Mouse (Mus musculus): ENCODE results near the gene Miga2. TPM values are rescaled to one million over a fixed set of nuclear protein-coding genes. Genes with fewer than 3 reads are reported as not detected.
"Not testable (repeated sequence)": the region's sequence is repeated elsewhere in the genome, so short reads cannot be mapped to it uniquely, and the experiment has no call there.

The Miga2 gene
- total RNA-seq, 4 experiments from 2014 or later = 106 to 121 (median 108) TPM

DNA sequence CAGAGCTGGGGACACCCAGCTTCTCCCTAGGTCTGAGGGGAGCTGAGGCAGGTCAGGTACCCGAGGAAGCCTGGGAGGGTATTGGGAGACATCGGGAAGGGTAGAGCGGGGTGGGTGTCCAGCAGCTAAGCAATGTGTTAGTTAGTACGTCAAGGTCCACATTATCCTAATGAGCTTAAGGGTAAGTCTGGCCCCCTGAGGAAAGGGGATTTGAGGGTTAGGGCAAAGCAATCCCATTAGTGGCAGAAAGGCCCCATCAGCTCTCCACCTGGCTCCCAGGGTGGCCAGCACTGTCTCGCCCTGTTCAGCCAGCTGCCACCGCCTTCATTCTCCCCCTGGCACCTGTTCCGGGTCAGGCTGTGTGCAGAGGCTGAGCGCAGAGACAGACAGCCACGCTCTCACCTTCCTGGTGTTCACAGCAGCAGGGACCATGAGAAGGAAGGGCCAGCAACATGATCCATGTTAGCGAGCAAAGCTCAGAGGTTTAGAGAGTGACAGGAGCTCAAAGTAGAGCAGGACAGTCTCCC lies 34.0 kb downstream of the Miga2 start:
- DNase-seq (ENCODE audit: low spot score in 2 of 2) = no peak

- no peak for DNase-seq (ENCODE audit: low spot score in 2 of 2)
Observed at GRCm38 (mm10) chr2:30399191-30400171, 35.4 kb downstream of the Miga2 start.

GRCm38 (mm10) chr2:30401581-30401980 lies 37.5 kb downstream of the Miga2 start:
- DNase-seq (ENCODE audit: low spot score in 2 of 2) = no peak

GRCm38 (mm10) chr2:30402351-30402826 lies 38.4 kb downstream of the Miga2 start:
- DNase-seq (ENCODE audit: low spot score in 2 of 2) = no peak

DNA sequence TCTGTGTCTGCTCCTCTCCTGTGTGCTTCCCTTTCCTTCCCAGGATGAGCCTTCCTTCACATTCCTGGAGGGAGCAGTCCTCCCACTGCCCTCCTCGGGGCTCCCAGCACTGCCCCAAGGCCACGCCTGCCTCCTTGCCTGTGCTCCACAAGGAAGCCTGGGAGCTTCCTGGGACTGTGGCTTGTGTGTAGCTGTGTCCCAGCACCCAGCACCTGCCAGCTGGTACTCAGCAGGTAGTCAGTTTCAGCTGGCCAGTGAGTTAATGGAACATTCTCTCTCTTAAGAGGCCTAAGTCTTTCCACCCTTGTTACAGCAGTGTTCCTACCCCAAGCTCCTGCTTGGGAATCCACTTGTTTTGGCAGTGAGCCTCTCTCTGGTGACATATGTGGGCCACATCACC lies 38.8 kb downstream of the Miga2 start:
- no peak for DNase-seq (ENCODE audit: low spot score in 2 of 2)

DNA sequence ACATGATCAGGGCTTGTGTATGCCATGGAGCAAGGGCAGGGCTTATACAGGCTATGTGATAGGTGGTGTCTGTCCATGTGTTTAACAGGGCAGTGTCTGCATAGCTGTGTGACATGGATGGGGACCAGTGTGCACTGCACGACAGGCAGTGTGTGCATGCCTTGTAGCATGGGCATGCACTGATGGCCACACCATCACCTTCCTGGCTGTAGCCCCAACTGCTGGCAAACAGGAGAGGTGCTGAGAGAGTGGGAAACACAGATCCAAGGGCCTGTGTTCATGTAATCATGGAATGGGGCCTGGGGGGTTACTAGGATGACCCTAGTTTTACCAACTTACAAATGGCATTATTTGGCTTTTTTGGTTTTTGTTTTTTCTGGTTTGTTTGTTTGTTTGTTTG lies 39.8 kb downstream of the Miga2 start:
- no peak for DNase-seq (ENCODE audit: low spot score in 2 of 2)

DNA sequence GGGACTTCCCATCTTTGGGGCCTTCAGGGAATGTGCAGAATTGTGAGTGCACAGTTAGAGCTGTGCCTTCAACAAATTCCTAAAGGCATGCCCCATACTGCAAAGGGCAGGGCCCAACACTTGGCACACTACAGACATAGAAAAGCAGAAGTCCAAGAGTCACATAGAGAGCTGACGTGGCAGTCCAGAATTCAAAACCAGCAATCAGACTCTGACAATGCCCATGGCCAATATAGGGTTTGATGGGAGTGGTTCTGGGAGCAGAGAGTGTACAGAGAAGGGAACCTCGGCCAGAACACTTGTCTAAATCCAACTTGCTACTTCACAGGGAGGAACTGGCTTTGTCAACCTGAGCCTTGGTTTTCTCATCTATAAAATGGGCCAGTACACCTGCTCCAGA lies 43.2 kb downstream of the Miga2 start:
- DNase-seq (ENCODE audit: low spot score in 2 of 2) = no peak

DNA sequence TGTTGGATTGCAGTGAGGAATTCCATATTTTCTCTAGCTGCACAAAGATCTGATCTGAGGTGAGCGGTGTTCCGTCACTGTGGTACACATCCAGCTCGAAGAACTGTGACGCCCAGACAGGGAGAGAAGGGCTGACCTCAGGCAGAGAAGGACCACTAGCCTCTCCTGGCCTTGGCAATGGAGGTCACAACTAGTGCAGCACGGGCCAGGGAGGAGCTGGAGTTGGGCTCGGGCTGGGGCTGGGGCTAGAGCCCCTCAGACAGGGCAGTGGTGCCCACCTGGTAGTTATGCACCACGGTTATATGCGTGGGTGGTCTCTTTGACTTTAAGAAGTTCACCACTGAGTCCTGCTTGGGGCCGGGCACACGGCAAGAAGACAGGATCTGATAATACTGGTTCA lies 43.7 kb downstream of the Miga2 start:
- DNase-seq (ENCODE audit: low spot score in 2 of 2) = no peak

DNA sequence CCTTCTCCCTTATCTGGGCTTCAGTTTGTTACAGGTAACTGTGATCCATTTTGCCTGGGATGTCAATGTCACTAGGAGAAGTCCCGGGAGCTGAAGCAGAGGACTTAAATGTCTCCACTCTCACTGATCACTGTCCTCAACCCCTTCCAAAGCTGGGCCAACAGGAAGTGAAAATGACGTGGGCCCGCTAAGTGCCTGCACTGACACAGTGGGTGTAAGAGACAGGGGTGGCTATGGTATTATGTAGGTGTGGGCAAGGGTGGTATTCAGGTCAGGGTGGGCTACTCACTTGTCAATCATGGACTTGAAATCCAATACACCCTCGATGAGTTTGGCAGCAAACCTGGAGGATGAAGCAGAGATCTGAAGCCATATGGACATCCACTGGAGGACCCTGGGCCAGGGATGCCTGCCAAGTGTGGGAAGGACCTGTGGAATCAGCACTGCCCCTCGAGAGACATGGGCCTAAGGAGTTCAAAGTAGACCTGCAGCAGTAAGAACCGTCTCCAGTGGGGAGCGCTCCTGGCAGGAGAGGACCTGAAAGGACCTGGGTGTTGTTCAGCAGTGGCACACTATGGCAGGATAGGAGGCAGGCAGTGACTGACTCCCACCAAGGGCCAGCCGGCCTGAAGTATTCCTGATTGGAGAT lies 44.5 kb downstream of the Miga2 start:
- peak in 1 of 2 experiments; percentile 21 for DNase-seq (ENCODE audit: low spot score in 2 of 2)

GRCm38 (mm10) chr2:30409454-30410176 lies 45.6 kb downstream of the Miga2 start:
- DNase-seq (ENCODE audit: low spot score in 2 of 2) = no peak

- peak; percentile 61 to 82 for DNase-seq (ENCODE audit: low spot score in 2 of 2)
Observed at GRCm38 (mm10) chr2:30413038-30413973, 49.3 kb downstream of the Miga2 start.

DNA sequence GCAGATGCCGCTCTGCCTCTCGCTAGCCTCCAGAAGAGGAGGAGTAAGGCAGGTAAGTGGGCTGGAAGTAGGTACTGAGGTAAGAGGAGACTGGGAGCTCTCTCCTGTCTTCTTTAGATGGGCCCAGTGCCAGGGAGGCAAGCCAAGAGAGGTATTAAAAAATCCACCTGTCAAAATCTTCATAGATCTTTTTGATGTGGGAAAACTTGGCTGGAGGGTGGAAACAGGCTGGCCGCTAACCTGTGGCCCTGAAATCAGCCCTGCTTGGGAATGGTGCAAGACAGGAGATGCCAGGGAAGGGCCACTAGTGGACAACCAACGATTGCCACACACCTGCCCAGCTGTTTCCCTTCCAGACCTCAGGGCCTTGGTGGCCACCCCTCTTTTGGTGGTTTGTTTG lies 50.1 kb downstream of the Miga2 start:
- peak in 1 of 2 experiments; percentile 36 for DNase-seq (ENCODE audit: low spot score in 2 of 2)

- peak in 1 of 2 experiments; percentile 14 for DNase-seq (ENCODE audit: low spot score in 2 of 2)
Observed at GRCm38 (mm10) chr2:30414681-30415080, 50.6 kb downstream of the Miga2 start.

DNA sequence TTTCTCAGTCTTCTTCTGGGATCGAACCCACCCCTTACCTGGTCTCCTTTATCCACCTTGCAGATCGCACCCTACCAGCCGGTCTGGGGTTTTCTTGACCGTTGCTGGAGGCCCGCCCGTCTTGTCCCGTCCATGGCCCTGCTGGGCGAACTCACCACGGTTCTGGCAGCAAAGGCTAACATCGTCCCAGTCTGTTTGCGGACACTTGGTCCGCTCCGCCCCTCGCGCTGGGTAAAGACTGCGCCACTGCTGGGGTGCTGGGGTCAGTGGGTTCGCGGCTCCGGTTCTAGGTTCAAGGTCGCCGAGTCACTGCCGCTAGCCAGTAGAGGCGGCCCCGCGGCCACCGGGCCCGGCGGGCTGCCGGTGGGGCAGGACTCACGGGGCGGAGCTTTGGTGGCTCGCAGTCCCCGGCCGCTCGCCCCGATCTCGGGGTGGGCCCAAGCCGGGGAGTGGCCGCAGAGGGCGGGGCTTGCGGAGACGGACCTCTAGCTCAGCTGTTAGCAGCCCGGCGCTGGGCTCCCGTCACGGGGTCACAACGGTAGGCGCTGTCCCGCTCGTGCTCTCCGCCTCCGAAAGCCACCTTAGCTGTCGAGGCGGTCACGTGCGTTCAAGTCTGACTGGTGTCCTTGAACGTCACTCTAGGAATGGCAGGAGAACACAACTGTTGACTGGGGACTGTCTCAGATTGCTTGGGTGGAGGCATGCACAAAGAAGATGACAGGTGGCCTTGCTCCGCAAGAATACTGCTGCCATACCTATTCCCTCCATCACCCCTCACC lies 51.3 kb downstream of the Miga2 start, which contains the start of gene Crat:
Gene Crat (minus strand): TSS at position 657 of the 779 bp plus-strand sequence.
- peak; percentile 85 to 96 for DNase-seq (ENCODE audit: low spot score in 2 of 2)

- DNase-seq (ENCODE audit: low spot score in 2 of 2) = peak in 1 of 2 experiments; percentile 90
Observed at GRCm38 (mm10) chr2:30415936-30416648, 52.1 kb downstream of the Miga2 start, which contains the start of gene Ptpa. Gene Ptpa (plus strand): TSS chr2:30416039.

DNA sequence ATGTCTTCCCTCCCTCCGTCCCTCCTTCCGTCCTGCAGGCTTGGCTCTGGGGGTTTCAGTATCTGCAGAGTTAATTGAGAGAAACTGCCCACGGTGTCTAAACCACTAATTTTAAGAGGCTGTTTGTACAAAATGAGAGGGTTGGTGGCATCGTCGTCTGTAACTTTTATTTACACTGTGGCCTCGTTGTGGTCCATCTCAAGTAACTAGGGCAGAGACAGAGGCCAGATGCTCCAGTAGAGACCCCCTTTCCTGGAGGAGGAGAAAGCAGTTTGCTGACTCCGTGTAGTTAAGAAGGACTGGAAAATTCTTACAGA lies 52.6 kb downstream of the Miga2 start:
- no peak for DNase-seq (ENCODE audit: low spot score in 2 of 2)

DNA sequence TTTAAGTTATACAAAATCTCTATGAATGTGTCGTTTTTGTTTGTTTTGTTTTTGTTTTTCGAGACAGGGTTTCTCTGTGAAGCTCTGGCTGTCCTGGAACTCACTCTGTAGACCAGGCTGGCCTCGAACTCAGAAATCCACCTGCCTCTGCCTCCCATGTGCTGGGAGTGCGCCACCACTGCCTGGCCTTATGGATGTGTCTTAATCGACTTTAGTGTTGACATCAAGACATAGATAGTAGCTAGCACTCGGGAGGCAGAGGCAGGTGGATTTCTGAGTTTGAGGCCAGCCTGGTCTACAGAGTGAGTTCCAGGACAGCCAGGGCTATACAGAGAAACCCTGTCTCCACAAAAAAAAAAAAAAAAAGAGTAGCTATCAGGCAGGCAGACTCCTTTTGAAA lies 53.1 kb downstream of the Miga2 start:
- not testable (repeated sequence) for DNase-seq (ENCODE audit: low spot score in 2 of 2)

DNA sequence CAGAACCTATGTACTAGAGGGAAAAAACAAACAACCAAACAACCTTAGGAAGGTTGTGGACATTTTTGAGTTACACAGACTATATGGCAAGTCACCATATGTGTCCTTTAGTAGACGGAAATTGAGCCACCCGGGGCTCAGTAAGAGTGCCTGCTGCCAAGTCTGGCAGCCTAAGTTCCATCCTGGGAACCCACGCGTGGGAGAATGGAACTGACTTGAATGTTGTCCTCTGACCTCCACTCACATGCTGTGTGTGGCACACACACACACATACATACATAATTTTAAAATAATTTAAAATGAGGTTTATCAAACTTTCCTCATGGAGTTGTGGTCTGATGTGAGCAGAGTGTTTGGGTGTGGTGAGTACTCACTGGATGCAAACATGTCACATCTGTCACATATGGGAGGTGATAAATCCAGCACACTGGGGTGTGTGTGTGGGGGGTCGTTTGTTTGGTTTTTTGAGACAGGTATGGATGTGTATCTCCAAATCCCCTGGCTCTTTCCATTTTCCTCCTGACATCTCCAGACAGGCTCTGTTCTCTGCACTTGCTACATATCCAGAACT lies 53.6 kb downstream of the Miga2 start:
- no peak for DNase-seq (ENCODE audit: low spot score in 2 of 2)

All from left cerebral cortex, adult 8-10 months (tissue).